ENCODE assay signal across 8 mouse cellular contexts in genomic region chr7:30559443-30559954, GRCm38 (mm10). TPM values are rescaled to one million over a fixed set of nuclear protein-coding genes. Genes with fewer than 3 reads are reported as not detected.
DNase-seq lines count a peak whose midpoint lies in the region; ATAC-seq lines count a peak whose summit lies in the region.

Lin37 (minus strand) TSS chr7:30559838.

- DNase-seq in adipocyte (ENCODE audit: low spot score): peak; percentile 98
- DNase-seq in embryo, embryonic 10 days (ENCODE audit: low spot score): peak; percentile 96
- peak; percentile 89 for DNase-seq in gastrocnemius, postnatal 10 days
- peak; percentile 96 for DNase-seq in induced T-regulatory cell, adult 2 months (ENCODE audit: low read depth)
- DNase-seq in left cerebral cortex, adult 9 months (ENCODE audit: low spot score in 2 of 2): peak; percentile 99
- peak; percentile 93 for DNase-seq in right cerebral cortex, postnatal 14 days
- peak; percentile 92 to 97 for DNase-seq in urinary bladder, postnatal 36 days (ENCODE audit: low spot score in 2 of 2)

- peak; percentile 74 for ATAC-seq in megakaryocyte progenitor cell, adult 5-6 weeks (replicated peaks; ENCODE audit: poor library complexity)

RNA-seq across cellular contexts. Expression of gene Lin37, which starts in this region (rescaled TPM):
- total RNA-seq in gastrocnemius, postnatal 10 days (2021): 10 to 100 TPM; 11.0 to 16.3 TPM
- 54.8 and 67.5 TPM in 2 replicates for total RNA-seq in megakaryocyte progenitor cell, adult 5-6 weeks (2015)
- total RNA-seq in megakaryocyte progenitor cell, adult 5-6 weeks (2017): 27.2 and 39.8 TPM in 2 replicates

Comparison
In these comparisons a context has a peak if more than half of its experiments do, and no peak if none do; other contexts are left out.
1. Peak in every context shown above with its lines: DNase-seq and ATAC-seq.